Mouse (Mus musculus): ENCODE data around the gene Usp21. TPM values are rescaled to one million over a fixed set of nuclear protein-coding genes. Genes with fewer than 3 reads are reported as not detected.

The Usp21 gene
- polyA plus RNA-seq, 1 experiment from 2014 or later, result 59.4 TPM

DNA sequence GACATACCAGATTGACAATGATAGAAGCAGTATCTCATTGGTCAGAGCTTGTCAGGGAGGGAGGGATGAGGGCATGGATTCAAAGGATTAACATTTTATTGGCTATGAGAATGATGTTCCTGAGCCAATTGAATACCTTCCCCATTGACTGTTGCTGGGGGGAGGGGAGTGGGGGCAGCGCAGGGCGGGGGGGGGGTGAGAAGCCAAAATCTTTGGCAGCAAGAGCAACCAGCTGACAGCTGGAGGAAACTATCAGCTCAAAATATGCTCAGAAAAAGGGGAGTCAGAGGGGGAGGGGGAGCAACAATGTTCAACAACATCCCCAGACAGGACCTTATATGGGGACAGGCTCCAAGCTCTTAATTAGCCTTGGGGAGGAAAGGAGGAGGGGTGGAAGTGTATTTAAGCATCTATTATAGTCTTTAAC lies 24.6 kb downstream of the Usp21 start:
- Histone ChIP-seq H3K4me2 (ENCODE audit: low read length) (peak overlapping the region; percentile 46; the same call in 1 of the 2 replicates), H3K4me1 (replicated peaks; ENCODE audit: insufficient read depth, low read length) (peaks cover 11% of the 10 kb centered on the region), H3K9me3 (replicated peaks; ENCODE audit: low read length) (no peaks in the 10 kb centered on the region), H3K27ac (peak overlapping the region; percentile 89), H3K9ac (ENCODE audit: low read depth, low read length) (no peak overlapping the region), H3K36me3 (ENCODE audit: insufficient read depth, low read length) (0 out of 2 replicates have a peak, but pooled peaks cover 6% of the 10 kb centered on the region), H3K27me3 (ENCODE audit: insufficient read depth, low read length) (no peaks in the 10 kb centered on the region), H3K4me3 (replicated peaks; ENCODE audit: low read depth, low read length) (no peak overlapping the region; the same call in 1 of the 2 replicates)
- no peak for TF ChIP-seq CTCF (IDR thresholded peaks at IDR 0.05; ENCODE audit: low read depth)
- peak; percentile 81 for ATAC-seq (replicated peaks; ENCODE audit: low FRiP score, low read depth)
- 0% methylated on average over 2 of the region's 2 CpGs for WGBS
- peak; percentile 94 for DNase-seq (ENCODE audit: low spot score)

DNA sequence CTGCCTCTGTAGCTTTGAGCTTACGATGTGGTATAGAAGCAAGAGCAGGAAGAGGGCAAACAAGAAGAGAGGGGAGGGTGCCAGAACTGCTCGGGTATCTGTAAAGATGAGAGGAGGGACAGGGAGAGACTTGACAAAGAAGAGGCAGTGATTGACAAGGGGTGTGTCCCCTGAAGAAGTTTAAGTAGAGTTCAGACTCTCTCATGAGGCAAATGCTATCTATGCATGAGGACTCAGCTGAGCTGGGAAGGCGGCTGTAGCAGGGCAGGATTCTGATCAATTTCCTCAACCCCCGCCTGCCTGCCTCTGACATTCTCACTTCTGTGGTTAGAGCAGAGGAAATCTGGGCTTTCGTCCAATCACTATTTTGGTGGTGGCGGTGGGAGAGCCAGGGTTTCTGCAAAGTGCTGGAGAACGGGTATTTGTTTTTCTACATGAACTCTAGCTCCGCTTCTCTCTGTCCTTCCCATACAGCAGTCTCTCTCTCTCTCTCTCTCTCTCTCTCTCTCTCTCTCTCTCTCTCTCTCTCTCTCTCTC lies 25.1 kb downstream of the Usp21 start:
- H3K9me3 ChIP-seq (replicated peaks; ENCODE audit: low read length), result no peaks in the 10 kb centered on the region
- 0 out of 2 replicates have a peak, but pooled peaks cover 6% of the 10 kb centered on the region for H3K36me3 ChIP-seq (ENCODE audit: insufficient read depth, low read length)
- H3K4me1 ChIP-seq (replicated peaks; ENCODE audit: insufficient read depth, low read length), result peaks cover 11% of the 10 kb centered on the region
- TF ChIP-seq CTCF (IDR thresholded peaks at IDR 0.05; ENCODE audit: low read depth), result no peak
- H3K4me2 ChIP-seq (ENCODE audit: low read length), result peak overlapping the region; percentile 46
- H3K27ac ChIP-seq, result peak overlapping the region; percentile 89
- 0 out of 2 replicates have a peak overlapping the region, but pooled peaks have one; percentile 35 for H3K9ac ChIP-seq (ENCODE audit: low read depth, low read length)
- DNase-seq (ENCODE audit: low spot score) (peak; percentile 95), ATAC-seq (replicated peaks; ENCODE audit: low FRiP score, low read depth) (peak; percentile 61)
- H3K27me3 ChIP-seq (ENCODE audit: insufficient read depth, low read length), result no peaks in the 10 kb centered on the region
- peak overlapping the region; percentile 16; the same call in 1 of the 2 replicates for H3K4me3 ChIP-seq (replicated peaks; ENCODE audit: low read depth, low read length)
- WGBS, result 5% methylated on average over 8 of the region's 8 CpGs

DNA sequence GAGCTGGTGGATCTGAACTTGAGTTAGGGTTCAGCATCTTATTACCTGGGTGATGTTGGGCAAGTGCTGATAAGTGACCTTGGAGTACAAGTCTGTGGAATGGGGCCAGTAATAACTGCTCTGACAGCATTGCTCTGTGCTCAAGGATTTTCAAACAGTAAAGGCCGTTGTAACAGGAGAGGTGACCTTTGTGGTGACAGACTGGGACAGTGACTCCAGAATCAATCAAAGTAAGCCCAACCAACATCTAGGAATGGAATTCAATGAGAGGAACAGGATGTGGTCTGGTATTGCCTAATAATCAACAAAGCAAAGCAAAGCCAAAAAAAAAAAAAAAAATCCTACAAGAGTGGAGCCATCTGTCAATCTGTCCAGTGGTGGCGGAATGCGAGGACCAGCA lies 27.5 kb downstream of the Usp21 start:
- no peak for TF ChIP-seq CTCF (IDR thresholded peaks at IDR 0.05; ENCODE audit: low read depth)
- Histone ChIP-seq H3K9ac (ENCODE audit: low read depth, low read length) (no peak overlapping the region), H3K4me1 (replicated peaks; ENCODE audit: insufficient read depth, low read length) (peaks cover 11% of the 10 kb centered on the region), H3K4me3 (replicated peaks; ENCODE audit: low read depth, low read length) (no peak overlapping the region), H3K36me3 (ENCODE audit: insufficient read depth, low read length) (0 out of 2 replicates have a peak, but pooled peaks cover 6% of the 10 kb centered on the region), H3K27ac (peak overlapping the region; percentile 1; the same call in 1 of the 2 replicates), H3K9me3 (replicated peaks; ENCODE audit: low read length) (no peaks in the 10 kb centered on the region), H3K27me3 (ENCODE audit: insufficient read depth, low read length) (no peaks in the 10 kb centered on the region), H3K4me2 (ENCODE audit: low read length) (no peak overlapping the region)
- no peak for ATAC-seq (replicated peaks; ENCODE audit: low FRiP score, low read depth)
- DNase-seq (ENCODE audit: low spot score), result peak; percentile 48
- 49% methylated on average over 3 of the region's 3 CpGs for WGBS

DNA sequence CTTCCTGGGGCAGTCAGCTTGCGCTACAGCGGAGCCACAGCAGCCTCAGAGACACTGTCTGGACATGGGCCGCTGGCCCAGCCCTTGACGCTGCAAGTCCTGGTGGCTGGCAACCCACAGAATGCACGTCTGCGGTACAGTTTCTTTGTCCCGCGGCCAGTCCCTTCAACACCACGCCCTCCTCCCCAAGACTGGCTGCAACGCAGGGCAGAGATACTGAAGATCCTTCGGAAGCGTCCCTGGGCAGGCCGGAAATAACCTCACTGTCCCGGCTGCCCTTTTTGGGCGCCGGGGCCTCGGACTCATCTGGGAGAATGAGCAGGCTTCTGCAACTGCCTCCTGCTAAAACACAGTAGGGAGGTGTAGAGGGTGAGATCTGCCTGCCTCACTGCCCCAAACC lies 28.9 kb downstream of the Usp21 start:
- H3K4me3 ChIP-seq (replicated peaks; ENCODE audit: low read depth, low read length), result no peak overlapping the region
- H3K27ac ChIP-seq, result no peak overlapping the region
- H3K27me3 ChIP-seq (ENCODE audit: insufficient read depth, low read length), result no peaks in the 10 kb centered on the region
- peaks cover 11% of the 10 kb centered on the region for H3K4me1 ChIP-seq (replicated peaks; ENCODE audit: insufficient read depth, low read length)
- H3K36me3 ChIP-seq (ENCODE audit: insufficient read depth, low read length), result 0 out of 2 replicates have a peak, but pooled peaks cover 6% of the 10 kb centered on the region
- H3K9ac ChIP-seq (ENCODE audit: low read depth, low read length), result no peak overlapping the region
- ATAC-seq (replicated peaks; ENCODE audit: low FRiP score, low read depth) (no peak), DNase-seq (ENCODE audit: low spot score) (no peak)
- no peaks in the 10 kb centered on the region for H3K9me3 ChIP-seq (replicated peaks; ENCODE audit: low read length)
- TF ChIP-seq CTCF (IDR thresholded peaks at IDR 0.05; ENCODE audit: low read depth), result no peak
- no peak overlapping the region for H3K4me2 ChIP-seq (ENCODE audit: low read length)
- 83% methylated on average over 17 of the region's 17 CpGs for WGBS

DNA sequence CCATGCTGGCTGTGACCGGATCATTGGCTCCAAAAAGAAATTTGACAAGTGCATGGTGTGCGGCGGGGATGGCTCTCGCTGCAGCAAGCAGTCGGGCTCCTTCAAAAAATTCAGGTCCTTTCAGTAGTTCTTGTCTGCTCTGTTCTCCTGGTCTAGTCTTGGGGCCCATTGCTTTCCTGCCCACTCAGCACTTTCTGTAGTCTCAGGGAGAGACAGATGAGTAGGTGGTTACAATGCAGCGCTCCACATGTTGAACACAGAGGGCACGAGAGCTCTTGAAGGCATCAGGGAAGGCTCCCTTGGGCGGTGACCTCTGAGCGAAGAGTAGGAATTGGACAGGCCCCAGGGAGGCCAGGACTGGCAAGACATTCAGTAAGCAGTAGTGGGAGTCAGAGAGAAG lies 30.0 kb downstream of the Usp21 start:
- H3K4me1 ChIP-seq (replicated peaks; ENCODE audit: insufficient read depth, low read length), result peaks cover 7% of the 10 kb centered on the region
- H3K9ac ChIP-seq (ENCODE audit: low read depth, low read length), result no peak overlapping the region

DNA sequence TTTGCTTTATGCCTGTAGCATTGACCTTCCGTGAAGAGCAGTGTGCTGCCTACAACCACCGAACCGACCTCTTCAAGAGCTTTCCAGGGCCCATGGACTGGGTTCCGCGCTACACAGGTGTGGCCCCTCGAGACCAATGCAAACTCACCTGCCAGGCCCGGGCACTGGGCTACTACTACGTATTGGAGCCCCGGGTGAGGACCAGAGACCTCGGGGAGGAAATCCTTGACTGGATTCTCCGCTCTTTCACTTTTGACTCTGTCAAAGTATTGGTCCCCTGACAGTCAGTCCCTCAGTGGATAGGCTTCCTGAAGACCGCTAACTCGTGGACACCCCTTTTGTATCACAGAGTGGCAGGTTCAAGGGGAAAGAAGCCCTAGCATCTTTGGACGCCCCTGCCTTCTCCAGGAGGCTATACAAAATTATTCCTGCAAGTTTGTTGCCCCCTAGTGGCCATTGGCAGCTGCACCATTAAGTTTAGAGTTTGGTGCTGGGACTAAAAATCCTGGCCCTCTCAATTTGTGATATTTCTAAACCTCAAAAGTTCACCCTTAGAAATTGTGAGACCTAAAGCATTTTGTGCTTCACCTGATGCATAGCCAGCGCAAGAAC lies 30.7 kb downstream of the Usp21 start:
- Histone ChIP-seq H3K9me3 (replicated peaks; ENCODE audit: low read length) (no peaks in the 10 kb centered on the region), H3K27ac (no peak overlapping the region), H3K27me3 (ENCODE audit: insufficient read depth, low read length) (no peaks in the 10 kb centered on the region), H3K4me2 (ENCODE audit: low read length) (no peak overlapping the region), H3K4me1 (replicated peaks; ENCODE audit: insufficient read depth, low read length) (peaks cover 10% of the 10 kb centered on the region), H3K4me3 (replicated peaks; ENCODE audit: low read depth, low read length) (no peak overlapping the region), H3K9ac (ENCODE audit: low read depth, low read length) (no peak overlapping the region), H3K36me3 (ENCODE audit: insufficient read depth, low read length) (0 out of 2 replicates have a peak, but pooled peaks cover 6% of the 10 kb centered on the region)
- ATAC-seq (replicated peaks; ENCODE audit: low FRiP score, low read depth), result no peak
- TF ChIP-seq CTCF (IDR thresholded peaks at IDR 0.05; ENCODE audit: low read depth), result peak; percentile 88
- peak; percentile 86 for DNase-seq (ENCODE audit: low spot score)
- WGBS, result 71% methylated on average over 15 of the region's 15 CpGs

More for the DNA sequence above, 30.0 kb downstream of the Usp21 start:
- Histone ChIP-seq H3K27me3 (ENCODE audit: insufficient read depth, low read length) (no peaks in the 10 kb centered on the region), H3K36me3 (ENCODE audit: insufficient read depth, low read length) (0 out of 2 replicates have a peak, but pooled peaks cover 6% of the 10 kb centered on the region), H3K4me2 (ENCODE audit: low read length) (no peak overlapping the region), H3K27ac (no peak overlapping the region), H3K9me3 (replicated peaks; ENCODE audit: low read length) (no peaks in the 10 kb centered on the region), H3K4me3 (replicated peaks; ENCODE audit: low read depth, low read length) (no peak overlapping the region)
- ATAC-seq (replicated peaks; ENCODE audit: low FRiP score, low read depth) (no peak), DNase-seq (ENCODE audit: low spot score) (no peak)
- TF ChIP-seq CTCF (IDR thresholded peaks at IDR 0.05; ENCODE audit: low read depth), result no peak
- 91% methylated on average over 9 of the region's 9 CpGs for WGBS
